In genomic region chr5:72167594-72168284, GRCm38 (mm10) we compare ENCODE assay signal across 8 mouse cellular contexts. TPM values are rescaled to one million over a fixed set of nuclear protein-coding genes. Genes with fewer than 3 reads are reported as not detected.
DNase-seq lines count a peak whose midpoint lies in the region; ATAC-seq lines count a peak whose summit lies in the region.

Gene Commd8, minus strand, starts transcription at chr5:72168189.

- peak within 1 kb of the TSS; percentile 70 for H3K4me3 ChIP-seq in intestine, embryonic 14.5 days (ENCODE audit: low read depth, low read length)

- peak; percentile 92 for ATAC-seq in intestine, embryonic 14.5 days (replicated peaks; ENCODE audit: low FRiP score, low TSS enrichment, low read depth)

- H3K4me2 ChIP-seq in intestine, embryonic 14.5 days (ENCODE audit: low read length), result peak within 1 kb of the TSS; percentile 66

- H3K36me3 ChIP-seq in intestine, embryonic 14.5 days (ENCODE audit: control insufficient read depth, insufficient read depth, low read length), result peaks cover 15% of the 10 kb centered on the region; the same call in 1 of the 2 replicates

- no peaks in the 10 kb centered on the region for H3K27me3 ChIP-seq in intestine, embryonic 14.5 days (replicated peaks; ENCODE audit: control insufficient read depth, insufficient read depth, low read length)

- H3K9me3 ChIP-seq in intestine, embryonic 14.5 days (ENCODE audit: control insufficient read depth, low read length), result no peaks in the 10 kb centered on the region

- peak within 1 kb of the TSS; percentile 77 for H3K9ac ChIP-seq in intestine, embryonic 14.5 days (ENCODE audit: low read length)

- H3K27ac ChIP-seq in intestine, embryonic 14.5 days (ENCODE audit: low read depth), result peak within 1 kb of the TSS; percentile 66

- under 1% methylated on average over 38 of the region's 38 CpGs for WGBS in intestine, embryonic 14.5 days

- peaks cover 17% of the 10 kb centered on the region for H3K4me1 ChIP-seq in intestine, embryonic 14.5 days (replicated peaks; ENCODE audit: control insufficient read depth, insufficient read depth, low read length)

- intact Hi-C loops in left cerebral cortex, postnatal 14 days (cut with DNase I), result no loop called here

- DNase-seq in adrenal gland, adult (ENCODE audit: inconsistent age in 2 of 2, low spot score in 1 of 2), result peak; percentile 95 to 98
- peak; percentile 98 for DNase-seq in embryo, embryonic 10.5 days (ENCODE audit: low spot score)
- DNase-seq in gastrocnemius, postnatal 25 days, result peak; percentile 93
- DNase-seq in intestine, embryonic 14.5 days (ENCODE audit: low spot score), result peak; percentile 98
- DNase-seq in left cerebral cortex, postnatal 14 days (ENCODE audit: low spot score in 2 of 2), result peak; percentile 96 to 97
- peak; percentile 95 for DNase-seq in mesoderm, embryonic 11.5 days (ENCODE audit: low read depth, low spot score)
- DNase-seq in right cerebral cortex, postnatal 36 days (ENCODE audit: low spot score in 2 of 2), result peak; percentile 93 to 94
- peak; percentile 95 for DNase-seq in yolk sac, embryonic 10.5 days (ENCODE audit: low spot score)

RNA-seq across cellular contexts. Expression of gene Commd8, which starts in this region (rescaled TPM):
- total RNA-seq in gastrocnemius, postnatal 25 days (2021), result 10 to 100 TPM; 28.4 to 29.2 TPM
- polyA plus RNA-seq in intestine, embryonic 14.5 days (2014; fragmentation: Nextera tagmentation; extraction: Ambion mirVana), result 110 and 126 TPM in 2 replicates
- total RNA-seq in left cerebral cortex, postnatal 14 days (2021), result 10 to 100 TPM; 84.4 to 93.5 TPM

Comparison
In these comparisons a context has a peak if more than half of its experiments do, and no peak if none do; other contexts are left out.
1. Peak in every context shown above with its lines: DNase-seq, ATAC-seq, H3K4me3 ChIP-seq and H3K27ac ChIP-seq.